Mouse (Mus musculus) spleen, postnatal 10 days (tissue): ENCODE results near the gene Frmd4b.

Source experiments
- DNase-seq, 2 experiments: peaks; one replicate each; pipeline ENCODE4 v3.0.0; 2021 to 2022; ENCODE audit warnings: low spot score in 2 of 2

The Frmd4b gene

DNA sequence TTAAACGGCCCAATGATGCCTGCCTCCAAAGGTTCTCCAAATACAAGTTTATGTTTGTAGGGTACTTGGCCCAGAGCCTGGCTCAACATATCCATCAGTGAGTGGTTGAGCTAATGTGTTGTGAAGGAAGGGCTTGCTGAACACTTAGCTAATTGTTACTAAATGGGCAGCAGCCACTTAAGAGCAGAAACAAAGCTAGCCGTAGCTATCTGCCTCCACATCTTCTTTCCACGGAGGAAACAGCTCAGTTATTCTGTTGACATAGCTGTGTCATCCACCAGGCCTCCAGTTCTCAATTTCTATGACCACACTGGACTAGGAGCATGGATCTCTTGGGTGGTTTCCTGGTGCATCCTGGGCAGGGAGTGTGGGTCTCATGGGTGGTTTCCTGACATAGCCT lies 302.0 kb downstream of the Frmd4b start:
- DNase-seq: no peak

- DNase-seq: no peak
These were observed 304.8 kb downstream of the Frmd4b start for GRCm38 (mm10) chr6:97312545-97312939.

DNA sequence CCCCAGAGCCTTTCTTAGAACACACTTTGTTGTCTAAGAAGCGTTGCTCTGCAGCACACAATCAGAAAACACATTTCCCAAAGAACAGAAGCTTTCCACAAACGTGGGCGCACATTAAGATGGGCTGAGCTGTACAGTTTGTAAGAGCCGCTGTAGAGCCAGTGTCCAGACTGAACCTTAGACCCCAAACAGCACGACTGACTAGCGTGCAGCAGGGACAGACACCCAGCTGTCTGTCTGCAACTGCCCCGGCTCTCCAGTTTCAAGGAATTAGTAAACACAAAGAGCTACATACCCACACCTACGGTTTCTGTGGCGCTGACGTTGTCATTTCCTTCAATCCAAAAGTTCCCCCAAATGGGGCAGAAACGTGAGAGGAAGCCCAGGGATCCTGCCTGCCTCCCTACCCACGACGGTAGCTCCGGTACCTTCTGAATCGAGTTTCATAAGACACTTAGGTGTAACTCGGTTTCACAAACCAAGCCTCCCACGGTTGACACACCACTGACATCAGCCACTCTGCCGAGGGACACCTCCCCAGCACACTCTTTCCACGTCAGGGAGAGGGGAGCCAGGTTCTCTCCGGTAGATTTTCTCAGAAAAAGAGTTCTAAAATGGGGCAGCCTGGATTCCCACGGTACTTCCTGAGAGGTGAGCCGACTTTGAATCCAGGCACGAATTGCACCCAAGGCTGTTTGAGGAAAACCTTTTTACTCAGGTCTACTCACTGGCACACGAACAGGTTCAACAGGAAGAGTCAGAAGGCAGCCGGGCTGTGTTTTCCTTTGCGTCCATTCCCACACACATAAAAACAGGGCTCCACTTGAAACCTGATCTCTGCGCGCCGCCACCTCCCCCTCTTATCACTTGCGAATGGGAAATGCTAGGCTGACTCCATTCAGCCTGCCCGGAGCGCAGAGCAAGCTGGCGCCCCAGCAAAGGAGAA lies 305.5 kb downstream of the Frmd4b start:
- DNase-seq: peak in 1 of 2 experiments; percentile 22

GRCm38 (mm10) chr6:97310901-97311331 lies 306.4 kb downstream of the Frmd4b start:
- DNase-seq: no peak

- DNase-seq: no peak
These were observed 308.2 kb downstream of the Frmd4b start for GRCm38 (mm10) chr6:97309161-97309560.

- no peak for DNase-seq
These were observed 308.8 kb downstream of the Frmd4b start for GRCm38 (mm10) chr6:97308562-97308961.

GRCm38 (mm10) chr6:97307231-97307630 lies 310.1 kb downstream of the Frmd4b start:
- DNase-seq: no peak

DNA sequence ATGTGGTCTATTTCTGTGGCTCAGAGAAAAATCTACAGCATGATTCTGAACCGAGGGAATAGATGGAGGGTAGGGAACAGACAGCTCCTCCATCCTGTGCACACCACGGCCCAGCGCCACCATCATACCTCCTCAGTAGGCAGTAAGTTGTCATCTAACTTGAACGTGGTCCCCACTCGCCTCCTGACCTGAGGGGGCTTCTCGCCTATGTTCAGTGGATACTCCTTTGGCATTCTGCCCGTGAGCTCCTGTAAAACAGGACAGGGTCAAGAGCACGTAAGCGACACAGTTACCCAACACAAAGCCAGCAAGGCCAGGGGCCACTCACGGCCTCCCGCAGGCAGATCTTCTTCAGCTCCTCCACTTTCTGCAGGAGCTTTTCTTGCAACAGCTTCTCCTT lies 311.0 kb downstream of the Frmd4b start:
- no peak for DNase-seq

DNA sequence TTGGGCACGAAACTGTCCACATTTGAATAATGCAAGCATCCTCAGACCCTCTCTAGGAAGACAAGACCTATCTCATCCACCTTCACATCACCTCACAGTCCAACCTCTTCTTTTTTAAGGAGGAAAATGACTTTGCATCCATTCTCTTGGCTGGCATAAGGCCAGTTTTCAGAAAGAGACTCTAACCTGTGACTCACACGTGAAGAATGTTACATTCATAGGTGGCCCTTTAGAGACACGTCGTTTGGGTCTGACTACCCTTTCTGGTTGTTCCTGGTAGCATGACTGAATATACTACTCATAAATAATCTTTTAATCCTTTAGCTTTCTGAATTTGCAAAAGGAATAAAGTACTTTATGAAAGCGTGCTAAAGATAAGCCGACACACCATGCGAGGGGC lies 311.9 kb downstream of the Frmd4b start:
- DNase-seq: no peak

GRCm38 (mm10) chr6:97305010-97305409 lies 312.3 kb downstream of the Frmd4b start:
- DNase-seq: no peak

DNA sequence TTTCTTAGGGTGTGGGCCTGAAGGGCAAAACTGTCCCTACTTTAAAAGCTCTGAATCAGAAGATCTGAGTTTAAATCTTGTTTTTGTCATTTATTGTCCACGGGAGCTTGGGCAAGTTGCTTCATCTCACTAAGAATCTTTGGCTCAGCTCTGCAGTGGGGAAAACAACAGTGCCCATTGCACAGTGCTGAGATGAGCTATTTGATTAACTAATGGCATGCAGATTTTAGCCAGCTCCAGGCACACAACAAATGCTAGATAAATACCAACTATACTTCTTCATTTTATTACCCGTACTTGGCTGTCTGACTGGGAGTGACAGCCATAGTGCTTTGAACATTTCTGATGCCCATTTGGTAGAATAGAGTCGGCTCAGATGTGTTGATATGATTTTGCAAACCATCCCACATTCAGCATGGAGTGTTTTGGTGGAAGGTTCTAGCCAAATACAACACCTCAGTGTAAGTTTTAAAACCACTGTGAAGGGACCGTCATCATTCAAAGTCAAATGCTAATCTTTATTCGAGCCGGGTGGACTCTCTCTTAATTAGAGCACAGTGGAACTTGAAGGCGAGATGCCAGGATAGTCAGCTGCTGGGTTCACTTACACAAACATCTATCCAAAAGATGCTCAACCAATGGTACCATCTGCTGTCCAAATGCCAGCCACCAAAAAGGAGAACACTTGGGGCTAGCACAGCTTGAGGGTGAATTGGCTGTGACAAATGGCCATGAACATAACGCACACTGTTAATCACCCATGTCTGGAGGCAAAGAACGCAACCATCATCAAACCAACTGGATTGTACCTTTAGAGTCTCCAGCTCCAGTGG lies 313.8 kb downstream of the Frmd4b start:
- no peak for DNase-seq

DNA sequence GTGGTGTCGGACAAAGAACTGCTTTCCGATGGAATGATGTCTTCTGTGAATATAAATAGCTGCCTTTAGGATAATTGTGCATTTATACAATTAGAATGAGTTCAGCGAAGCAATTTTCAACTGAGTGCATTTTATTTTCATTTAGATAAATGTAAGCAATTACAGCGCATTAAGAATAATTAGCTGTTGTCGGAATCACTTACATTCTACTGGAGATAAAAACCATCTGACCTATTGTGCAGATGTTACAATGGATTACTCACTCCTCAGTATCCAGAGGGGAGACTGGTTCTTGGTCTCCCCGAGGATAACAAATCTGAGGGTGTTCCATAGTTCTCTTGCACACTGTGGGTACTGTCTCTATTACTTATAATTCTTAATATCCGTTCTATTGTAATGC lies 315.0 kb downstream of the Frmd4b start:
- DNase-seq: no peak

DNA sequence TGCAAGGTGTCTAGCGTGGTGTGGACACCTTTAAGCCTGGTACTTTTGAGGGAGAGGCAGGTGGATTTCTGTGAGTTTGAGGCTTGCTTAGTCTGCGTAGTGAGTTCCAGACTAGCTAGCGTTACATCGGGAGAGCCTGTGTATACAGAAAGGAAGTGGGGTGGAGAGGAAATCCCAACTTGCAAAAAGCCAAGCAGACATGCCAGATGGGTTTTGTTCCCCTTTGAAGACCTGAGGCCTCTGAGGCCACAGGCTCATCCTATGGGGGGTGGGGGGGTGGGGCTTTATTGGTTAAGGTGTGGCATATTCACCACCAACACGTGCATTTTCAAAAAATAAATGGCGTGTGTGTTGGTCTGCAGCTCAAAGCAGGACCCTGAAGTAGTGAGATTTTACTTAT lies 316.7 kb downstream of the Frmd4b start:
- no peak for DNase-seq

DNA sequence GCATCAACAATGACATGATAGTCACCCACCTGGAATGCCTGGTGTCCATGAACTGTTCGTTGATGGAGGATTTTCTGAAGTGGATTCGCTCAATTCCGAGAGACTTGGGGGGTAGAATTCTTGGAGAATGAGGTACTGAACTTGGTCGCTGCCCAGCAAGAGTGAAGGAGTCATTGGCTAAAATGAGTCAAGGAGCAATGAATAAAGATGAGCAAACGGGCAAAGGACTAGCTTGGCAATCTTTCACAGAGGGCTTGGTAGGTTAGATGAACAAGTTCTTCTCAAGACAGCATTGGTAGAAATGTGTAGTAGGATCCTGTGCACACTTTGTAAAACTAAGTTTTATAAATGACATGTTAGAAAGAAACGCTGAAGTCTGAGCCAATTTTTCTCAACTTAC lies 317.2 kb downstream of the Frmd4b start:
- DNase-seq: no peak

GRCm38 (mm10) chr6:97297151-97297550 lies 320.2 kb downstream of the Frmd4b start:
- no peak for DNase-seq

GRCm38 (mm10) chr6:97295866-97296527 lies 321.3 kb downstream of the Frmd4b start:
- no peak for DNase-seq

DNA sequence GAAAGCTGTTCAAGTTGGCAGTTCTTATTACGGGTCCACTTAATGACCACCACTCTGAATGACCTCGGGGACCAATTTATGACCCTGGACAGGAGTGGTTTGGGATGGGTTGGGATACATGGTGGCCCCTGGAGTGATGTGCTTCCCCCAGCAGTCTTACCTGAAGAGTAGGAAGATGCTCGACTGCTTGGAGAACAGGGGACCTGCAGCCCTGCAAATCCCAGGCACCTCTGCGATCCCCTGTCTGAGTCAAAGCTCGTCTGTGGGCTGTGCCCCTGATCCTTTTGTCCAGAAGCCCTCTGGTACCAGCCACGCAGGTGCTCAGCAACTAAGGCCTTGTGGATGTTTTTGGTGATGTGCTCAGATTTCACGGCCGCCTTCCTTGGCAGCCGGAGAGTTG lies 321.9 kb downstream of the Frmd4b start:
- no peak for DNase-seq

DNA sequence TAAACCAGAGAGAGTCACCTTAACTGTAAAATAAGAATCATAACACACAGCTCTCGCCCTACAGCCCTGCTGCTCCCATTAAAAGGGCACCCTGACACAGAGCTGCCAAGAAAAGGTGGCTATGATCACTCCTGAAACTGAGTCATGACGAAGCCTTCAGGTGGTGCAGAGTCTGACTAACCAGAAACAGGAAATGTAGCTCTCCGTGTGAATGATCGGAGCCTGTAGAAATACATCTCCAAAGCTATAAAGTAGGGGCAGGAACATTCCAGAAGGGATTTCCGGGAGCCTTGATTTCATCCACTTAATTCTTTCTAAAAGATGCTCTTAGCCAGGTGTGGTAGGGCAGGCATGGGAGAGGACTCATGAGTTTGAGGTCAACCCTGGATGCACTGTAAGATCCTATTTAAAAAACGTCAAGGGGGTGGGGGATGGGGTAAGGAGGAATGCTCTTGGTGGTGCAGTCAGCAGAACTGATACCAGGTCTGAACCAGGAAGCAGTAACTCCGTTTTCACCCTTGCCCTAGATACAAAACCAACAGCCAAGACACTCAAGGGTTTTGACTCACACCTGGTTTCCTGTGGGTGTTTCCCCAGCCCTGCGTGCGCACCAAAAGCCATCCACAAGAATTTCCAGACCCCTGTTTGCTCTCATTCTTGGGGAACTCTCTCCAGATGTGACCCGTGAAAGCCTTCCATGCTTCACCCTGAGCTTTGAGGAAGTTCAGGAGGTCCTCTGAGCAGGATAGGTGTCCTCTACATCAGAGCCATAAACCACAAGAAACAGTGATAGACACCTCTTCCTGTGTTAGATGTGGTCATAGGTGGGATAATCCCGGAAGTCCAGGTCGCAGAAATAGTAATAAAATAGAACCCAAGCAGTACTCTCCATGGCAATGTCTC lies 323.4 kb downstream of the Frmd4b start:
- no peak for DNase-seq

DNA sequence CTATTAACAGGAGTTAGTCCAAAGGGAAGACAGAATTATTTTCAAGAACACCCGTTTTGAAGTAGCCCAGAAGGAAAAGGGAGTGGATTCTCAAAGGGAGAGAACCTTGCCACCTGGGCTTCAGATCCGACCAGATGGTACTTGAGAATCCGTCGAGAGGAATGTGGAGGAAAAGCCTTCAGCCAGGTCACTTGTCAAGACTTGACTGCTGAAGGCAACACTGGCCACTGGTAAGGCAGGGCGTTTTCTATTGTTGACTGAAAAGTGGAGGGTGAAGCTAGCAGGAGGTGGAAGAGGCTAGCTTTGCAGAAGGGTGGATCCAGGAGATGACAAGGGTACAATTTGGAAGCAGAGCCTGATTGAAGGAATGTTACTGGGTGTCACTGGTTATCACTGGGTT lies 324.4 kb downstream of the Frmd4b start:
- DNase-seq: no peak

GRCm38 (mm10) chr6:97292096-97292495 lies 325.2 kb downstream of the Frmd4b start:
- DNase-seq: no peak
